Mouse (Mus musculus): ENCODE measurements around the gene Tmem53.

Tmem53 gene

GRCm38 (mm10) chr4:117251801-117252316 is at the start of gene Tmem53, which contains the start of gene Armh1:
Tmem53 (plus strand) TSS chr4:117251951.
Armh1 (minus strand) TSS chr4:117252125.
- DNase-seq (ENCODE audit: low read depth), result peak; percentile 94

GRCm38 (mm10) chr4:117202046-117202991 is 49.4 kb upstream of the Tmem53 start:
- DNase-seq (ENCODE audit: low read depth), result peak; percentile 93

GRCm38 (mm10) chr4:117202992-117203354 is 48.8 kb upstream of the Tmem53 start:
- peak; percentile 36 for DNase-seq (ENCODE audit: low read depth)

GRCm38 (mm10) chr4:117209592-117209991 is 42.2 kb upstream of the Tmem53 start:
- no peak for DNase-seq (ENCODE audit: low read depth)

GRCm38 (mm10) chr4:117210147-117211074 is 41.3 kb upstream of the Tmem53 start:
- peak; percentile 95 for DNase-seq (ENCODE audit: low read depth)

- DNase-seq (ENCODE audit: low read depth), result no peak
These were observed 37.5 kb upstream of the Tmem53 start for GRCm38 (mm10) chr4:117214250-117214649.

- DNase-seq (ENCODE audit: low read depth), result no peak
These were observed 34.7 kb upstream of the Tmem53 start for GRCm38 (mm10) chr4:117217029-117217428.

- peak; percentile 74 for DNase-seq (ENCODE audit: low read depth)
These were observed 33.1 kb upstream of the Tmem53 start for GRCm38 (mm10) chr4:117218517-117219219.

- peak; percentile 53 for DNase-seq (ENCODE audit: low read depth)
These were observed 30.8 kb upstream of the Tmem53 start for GRCm38 (mm10) chr4:117220741-117221515.

GRCm38 (mm10) chr4:117221836-117222235 is 29.9 kb upstream of the Tmem53 start:
- no peak for DNase-seq (ENCODE audit: low read depth)

- DNase-seq (ENCODE audit: low read depth), result no peak
These were observed 28.8 kb upstream of the Tmem53 start for GRCm38 (mm10) chr4:117223001-117223400.

- DNase-seq (ENCODE audit: low read depth), result no peak
These were observed 27.6 kb upstream of the Tmem53 start for GRCm38 (mm10) chr4:117224122-117224521.

GRCm38 (mm10) chr4:117225250-117225649 is 26.5 kb upstream of the Tmem53 start:
- no peak for DNase-seq (ENCODE audit: low read depth)

GRCm38 (mm10) chr4:117229590-117229989 is 22.2 kb upstream of the Tmem53 start:
- DNase-seq (ENCODE audit: low read depth), result no peak

- peak; percentile 44 for DNase-seq (ENCODE audit: low read depth)
These were observed 21.4 kb upstream of the Tmem53 start for GRCm38 (mm10) chr4:117230331-117230730.

GRCm38 (mm10) chr4:117231208-117231607 is 20.5 kb upstream of the Tmem53 start:
- DNase-seq (ENCODE audit: low read depth), result no peak

GRCm38 (mm10) chr4:117234166-117234741 is 17.5 kb upstream of the Tmem53 start:
- DNase-seq (ENCODE audit: low read depth), result no peak

GRCm38 (mm10) chr4:117235822-117236221 is 15.9 kb upstream of the Tmem53 start:
- no peak for DNase-seq (ENCODE audit: low read depth)

- no peak for DNase-seq (ENCODE audit: low read depth)
These were observed 12.6 kb upstream of the Tmem53 start for GRCm38 (mm10) chr4:117239153-117239552.

GRCm38 (mm10) chr4:117240867-117241266 is 10.9 kb upstream of the Tmem53 start:
- DNase-seq (ENCODE audit: low read depth), result no peak

Data from induced T-regulatory cell, adult 2 months (primary cell).